Mouse (Mus musculus): ENCODE results near the gene Mlh3.
A peak's percentile ranks its signal among the peaks of the same experiment; 100 is the strongest.

The Mlh3 gene

DNA sequence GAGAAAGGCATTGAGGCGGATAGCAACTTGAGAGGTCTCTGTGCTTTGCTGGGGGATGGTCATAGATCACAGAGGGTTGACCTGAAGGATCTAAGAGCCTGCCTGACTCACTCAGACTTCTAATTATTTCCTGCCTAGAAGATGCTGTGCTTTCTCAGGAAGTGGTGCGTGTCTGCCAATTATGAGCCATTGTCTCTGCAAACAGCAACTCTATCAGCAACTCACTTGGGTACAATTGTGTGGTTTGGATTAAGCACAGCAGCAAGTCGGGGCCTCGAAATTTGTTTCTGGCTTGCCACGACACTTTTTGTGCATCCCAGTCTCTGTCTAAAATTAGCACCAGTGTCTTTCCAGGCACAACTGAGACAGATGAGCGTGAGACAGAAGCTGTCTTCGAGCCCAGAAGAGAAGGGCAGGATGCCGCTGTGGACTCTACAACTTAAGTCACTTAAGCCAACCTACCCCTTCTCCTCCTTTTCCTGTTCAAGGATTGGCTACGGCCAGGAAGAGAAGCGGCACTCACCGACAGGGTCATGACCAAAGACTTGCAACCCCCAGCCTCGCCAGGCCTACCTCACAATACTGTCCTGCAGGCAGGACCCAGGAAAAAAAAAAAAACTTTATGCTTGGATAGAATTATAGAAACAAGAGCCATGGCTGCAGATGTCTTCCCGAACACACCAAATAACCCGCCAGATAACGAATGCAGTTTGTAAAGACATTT lies 42.4 kb downstream of the Mlh3 start:
- no peak for DNase-seq (ENCODE audit: low spot score)

DNA sequence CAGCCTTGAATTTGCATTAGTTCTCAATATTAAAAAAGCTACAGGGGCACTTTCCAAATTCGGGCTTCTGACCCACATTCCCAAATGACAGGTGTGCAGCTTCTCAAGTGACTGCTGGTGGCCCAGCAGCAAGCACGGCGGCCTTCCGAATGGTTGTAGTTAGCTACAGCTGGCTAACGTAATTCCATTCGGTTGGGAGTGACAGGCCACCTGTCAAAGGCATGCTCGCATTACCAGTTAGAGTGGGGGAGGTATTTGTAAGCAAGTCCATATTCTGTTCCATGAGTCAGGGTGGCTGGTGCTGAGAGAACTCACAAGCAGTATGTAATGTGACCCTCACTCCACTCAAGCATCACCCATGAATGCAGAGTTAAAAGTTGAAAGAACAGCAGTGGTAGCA lies 43.2 kb downstream of the Mlh3 start:
- no peak for DNase-seq (ENCODE audit: low spot score)

DNA sequence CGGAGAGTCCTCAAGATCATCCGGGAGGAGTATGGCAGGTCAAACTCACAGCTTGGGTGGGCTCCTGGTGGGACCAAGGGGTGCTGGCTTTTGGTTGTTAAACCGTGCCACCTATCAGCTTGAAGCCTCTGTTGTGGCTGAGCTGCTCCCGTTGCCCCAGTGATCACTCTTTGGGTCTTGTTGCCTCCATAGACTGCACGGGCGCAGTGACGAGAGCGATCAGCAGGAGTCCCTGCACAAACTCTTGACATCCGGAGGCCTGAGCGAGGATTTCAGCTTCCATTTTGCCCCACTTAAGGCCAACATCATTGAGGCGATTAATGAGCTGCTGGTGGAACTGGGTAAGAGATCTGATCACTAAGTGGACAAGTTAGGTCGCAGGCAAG lies 50.5 kb downstream of the Mlh3 start:
- no peak for DNase-seq (ENCODE audit: low spot score)

DNA sequence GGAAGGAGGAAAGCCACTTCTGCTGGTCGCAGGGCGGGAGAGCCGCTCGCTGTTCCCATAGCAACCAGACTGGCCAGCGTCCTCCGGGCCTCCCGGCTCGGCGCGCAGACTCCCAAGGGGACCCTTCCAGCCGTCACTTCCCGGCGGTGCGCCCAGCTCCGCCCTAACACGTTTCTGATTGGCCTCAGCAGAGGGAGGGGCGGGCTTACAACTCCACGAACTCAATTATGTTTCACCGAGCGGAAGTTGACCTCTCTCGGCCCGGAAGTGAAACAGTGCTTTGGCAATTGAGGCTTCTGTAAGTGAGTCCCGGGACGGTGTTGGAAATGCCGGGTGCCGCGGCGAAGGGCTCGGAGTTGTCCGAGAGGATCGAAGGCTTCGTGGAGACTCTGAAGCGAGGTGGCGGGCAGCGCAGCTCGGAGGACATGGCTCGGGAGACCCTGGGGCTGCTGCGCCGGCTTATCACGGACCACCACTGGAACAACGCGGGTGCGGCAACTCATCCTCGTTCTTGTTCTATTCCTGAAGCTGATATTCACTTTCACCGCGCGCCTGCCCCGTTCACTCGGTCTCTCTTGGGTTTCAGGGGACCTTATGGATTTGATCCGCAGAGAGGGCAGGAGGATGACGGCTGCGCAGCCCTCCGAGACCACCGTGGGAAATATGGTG lies 51.0 kb downstream of the Mlh3 start, which contains the start of gene Eif2b2:
Eif2b2 (plus strand) TSS at position 246 of the 669 bp plus-strand sequence.
- peak; percentile 99 for DNase-seq (ENCODE audit: low spot score)

DNA sequence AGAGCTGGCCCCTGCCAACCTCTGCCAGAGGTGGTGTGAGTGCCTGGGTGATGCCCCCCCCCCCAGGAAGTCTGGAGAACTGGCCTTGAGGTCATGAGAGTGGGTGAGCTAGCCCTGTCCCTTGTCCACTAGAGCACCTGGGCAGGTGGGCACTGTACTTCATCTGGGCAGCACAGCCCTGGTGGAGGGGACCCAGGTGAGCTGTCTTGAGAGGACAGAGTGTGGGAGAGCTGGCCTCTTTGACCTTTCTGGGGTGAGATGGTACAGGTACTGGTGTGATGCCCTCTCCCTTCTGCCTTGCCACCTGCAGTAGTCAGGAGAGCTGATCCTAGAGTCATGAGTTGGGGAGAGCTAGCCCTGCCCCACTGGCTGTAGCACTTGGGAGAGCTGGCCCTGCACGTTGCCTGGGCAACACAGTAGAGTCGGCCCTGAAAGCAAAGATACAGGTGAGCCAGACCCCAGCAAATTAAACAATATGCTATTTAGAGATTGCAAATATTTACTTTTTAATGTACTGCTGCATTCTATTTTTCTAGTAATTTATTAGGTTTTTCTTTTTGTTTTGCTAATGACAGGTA lies 52.6 kb downstream of the Mlh3 start:
- no peak for DNase-seq (ENCODE audit: low spot score)

DNA sequence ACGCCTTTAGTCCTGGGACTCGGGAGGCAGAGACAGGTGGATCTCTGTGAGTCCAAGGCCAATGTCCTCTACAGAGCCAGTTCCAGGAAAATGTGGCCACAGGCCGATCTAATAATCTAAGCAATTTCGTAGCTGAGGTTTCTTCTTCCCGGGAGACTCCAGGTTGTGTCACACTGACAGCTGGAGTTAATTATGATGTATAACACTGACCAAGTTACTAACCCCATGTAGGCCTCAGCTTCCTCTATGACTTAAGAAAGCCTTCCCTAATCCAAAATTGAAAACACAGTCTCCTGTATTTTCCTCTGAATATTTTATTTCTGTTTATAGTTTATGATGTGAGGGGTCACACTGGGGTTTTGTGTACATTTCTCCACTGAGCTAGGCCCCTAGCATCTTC lies 55.4 kb downstream of the Mlh3 start:
- DNase-seq (ENCODE audit: low spot score): no peak

DNA sequence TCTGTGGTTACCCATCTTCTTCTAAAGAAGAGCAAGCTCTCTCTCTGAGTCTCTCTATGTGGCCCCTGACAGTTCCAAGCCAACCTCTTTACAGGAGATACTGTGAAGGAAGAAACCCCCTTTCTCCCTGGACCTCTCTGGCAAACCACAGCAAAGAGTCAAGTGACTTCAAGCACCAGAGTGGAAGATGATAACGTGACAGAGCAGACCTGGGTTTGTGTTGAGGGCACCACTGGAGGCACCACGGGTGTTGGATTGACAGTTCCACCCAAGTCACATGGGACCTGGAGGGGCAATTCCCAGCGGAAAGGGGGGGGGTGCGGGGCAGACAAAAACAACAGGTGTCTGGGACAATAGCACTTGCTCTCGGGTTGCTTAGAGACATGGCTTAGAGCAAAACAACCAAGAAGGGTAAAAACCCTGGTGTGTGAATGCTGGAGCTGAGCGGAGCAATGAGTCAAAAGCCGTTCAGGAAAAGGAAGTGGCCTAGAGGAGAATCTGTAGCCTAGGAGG lies 61.7 kb downstream of the Mlh3 start:
- no peak for DNase-seq (ENCODE audit: low spot score)

DNA sequence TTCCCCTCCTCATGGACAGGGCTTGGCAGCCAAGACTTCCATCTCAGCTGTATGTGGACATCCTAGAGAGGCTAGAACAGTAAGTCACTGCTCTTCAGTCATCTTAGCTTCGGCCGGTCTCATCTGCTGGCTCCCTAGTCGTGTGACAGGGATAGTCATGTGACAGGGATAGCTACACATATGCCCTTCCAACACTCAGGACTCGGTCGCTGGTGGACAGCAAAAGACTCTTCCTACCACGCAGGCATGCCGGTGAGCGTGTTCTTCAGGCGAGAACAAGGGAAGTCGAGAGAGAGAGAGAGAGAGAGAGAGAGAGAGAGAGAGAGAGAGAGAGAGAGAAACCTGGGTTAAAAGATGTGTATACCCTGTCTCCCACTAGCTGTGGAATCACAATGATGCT lies 65.0 kb downstream of the Mlh3 start:
- DNase-seq (ENCODE audit: low spot score): no peak

DNA sequence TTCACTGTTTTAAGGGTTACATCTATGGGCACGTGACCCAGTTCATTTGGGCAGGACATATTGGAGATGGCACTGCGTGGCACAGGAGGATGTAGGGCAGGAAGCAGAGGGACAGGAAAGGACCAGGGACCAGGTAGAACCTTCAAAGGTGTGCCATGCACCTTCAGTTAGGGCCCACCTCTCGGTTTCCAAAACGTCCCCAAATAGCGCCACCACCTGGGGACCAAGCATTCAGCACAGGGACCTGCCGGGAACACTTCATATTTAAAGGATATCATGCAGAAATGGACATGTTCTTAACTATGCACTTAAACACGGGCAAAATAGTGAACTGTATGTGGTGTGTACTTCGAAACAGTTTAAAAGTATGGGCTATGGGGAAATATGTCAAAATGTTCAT lies 66.3 kb downstream of the Mlh3 start:
- no peak for DNase-seq (ENCODE audit: low spot score)

DNA sequence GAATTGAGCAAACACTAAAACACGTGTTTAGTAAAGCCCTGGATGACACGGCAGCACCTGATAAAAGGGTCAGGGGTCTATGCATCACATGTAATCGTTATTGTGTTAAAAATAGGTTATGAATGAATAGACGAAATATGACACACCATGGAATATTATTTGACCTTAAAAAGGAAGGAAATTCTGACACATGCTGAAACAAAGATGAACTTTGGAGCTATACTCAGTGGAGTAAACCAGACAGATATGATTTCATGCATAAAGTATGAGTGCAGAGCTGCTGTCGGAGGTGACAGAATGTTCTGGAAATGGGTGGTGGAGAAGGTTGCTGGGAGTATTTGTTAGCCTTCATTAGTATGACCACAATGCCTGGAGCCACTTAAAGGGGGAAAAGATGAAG lies 66.7 kb downstream of the Mlh3 start:
- no peak for DNase-seq (ENCODE audit: low spot score)

DNA sequence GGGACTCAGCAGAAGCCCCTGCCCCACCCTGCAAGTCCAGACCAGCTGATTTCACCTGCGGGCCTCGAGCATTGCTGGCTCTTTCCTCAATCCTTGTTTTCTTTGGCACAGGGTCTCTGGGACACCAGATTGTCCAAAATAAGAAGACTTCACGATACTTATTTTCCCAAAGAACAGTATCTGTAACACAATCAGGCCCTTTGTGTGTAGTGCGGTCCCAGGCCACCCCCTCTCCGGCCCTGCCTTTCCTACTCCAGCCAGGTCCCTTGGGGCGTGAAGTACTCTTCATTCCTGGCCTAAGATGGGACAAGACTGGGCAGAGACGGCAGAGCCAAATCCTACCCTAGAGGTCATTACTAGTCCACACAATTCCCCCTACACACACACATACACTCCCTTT lies 68.2 kb downstream of the Mlh3 start:
- DNase-seq (ENCODE audit: low spot score): no peak

DNA sequence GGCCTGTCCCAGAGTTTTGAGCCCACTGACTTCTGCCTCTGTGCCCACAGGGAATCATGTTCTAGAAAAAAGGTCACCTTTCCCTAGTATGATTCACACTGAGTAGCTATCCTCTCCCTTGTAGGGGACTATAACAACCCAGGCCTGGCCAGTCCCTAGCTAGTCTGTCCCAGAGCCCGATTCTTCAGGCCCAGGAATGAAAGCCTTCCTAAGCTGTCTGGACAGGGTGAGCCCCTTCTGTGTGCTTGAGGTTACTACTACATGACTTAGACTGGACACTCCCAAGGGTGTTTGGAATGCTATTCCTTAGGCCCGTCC lies 68.6 kb downstream of the Mlh3 start:
- DNase-seq (ENCODE audit: low spot score): no peak

DNA sequence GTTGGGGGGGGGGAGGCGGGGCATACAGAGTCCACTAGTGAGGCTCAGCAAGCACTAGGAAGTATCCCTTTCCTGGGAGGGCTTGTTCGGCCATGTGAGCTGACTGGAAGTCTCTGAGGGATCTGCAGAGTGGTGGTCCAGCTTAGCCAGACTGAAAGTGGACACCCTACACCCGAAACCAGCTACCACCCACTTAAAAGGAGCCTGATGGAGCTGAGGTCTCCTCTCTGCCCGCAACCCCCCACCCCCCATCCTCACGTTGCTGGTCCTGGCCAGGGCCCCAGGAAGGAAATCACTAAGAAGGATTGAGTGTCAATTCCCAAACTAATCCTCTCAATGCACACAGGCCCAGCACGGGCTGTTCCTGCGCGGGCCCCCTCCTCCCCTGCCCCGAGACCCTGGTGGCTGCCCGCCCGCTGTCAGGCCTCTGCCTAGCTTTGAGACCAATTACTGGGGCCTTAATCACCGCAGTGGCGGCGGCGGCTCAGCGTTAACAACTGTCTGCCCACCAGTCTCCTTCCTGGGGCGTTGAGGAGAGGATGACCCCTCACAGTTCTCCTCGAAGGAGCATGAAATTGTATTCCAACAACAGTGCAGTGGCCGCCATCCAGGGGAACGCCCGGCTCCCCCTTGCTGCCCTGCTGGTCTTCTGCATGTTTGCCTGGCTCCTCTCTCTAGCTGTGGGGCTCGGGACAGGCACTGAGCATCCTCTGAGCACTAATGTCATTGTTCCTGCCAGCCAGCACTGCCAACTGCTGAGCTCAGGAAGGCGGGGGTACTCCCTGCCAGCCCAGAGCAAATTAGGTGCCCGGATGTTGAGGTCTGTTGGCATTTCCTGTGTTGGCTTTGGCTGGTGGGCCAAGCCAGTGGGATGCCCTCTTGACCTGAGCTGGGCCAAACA lies 69.2 kb downstream of the Mlh3 start:
- DNase-seq (ENCODE audit: low spot score): peak; percentile 64

DNA sequence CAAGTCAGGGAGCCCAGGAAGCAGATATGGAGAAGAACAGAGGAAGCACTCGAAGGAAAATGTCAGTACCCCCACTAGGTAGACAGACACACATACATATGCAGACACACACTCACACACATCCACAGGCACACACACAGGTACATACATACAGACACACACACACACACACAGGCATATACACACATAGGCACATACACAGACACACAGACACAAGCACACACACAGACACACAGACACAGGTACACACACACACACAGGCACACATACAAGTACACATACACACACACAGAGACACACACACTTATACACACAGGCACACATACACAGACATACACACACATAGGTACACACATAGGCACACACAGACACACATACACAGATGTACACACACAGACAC lies 70.4 kb downstream of the Mlh3 start:
- no peak for DNase-seq (ENCODE audit: low spot score)

DNA sequence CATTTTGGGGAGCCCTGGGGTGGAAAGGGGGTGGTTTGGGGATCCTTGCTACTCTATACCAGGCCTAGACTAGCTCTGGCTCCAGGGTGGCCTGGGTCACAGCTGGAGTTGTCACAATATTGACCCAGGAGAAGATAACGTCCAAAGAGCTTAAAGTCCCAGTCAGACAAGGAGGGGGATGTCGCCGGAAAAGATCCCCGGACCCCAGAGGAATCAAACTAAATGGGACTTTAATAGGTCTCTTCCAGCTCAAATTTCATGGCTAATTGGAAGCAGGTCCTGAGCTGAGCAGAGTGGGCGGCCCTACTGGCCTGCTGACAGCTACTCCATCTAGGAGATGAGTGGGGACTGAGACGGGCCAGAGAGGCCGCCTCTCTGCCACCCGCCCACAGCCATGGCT lies 72.5 kb downstream of the Mlh3 start:
- no peak for DNase-seq (ENCODE audit: low spot score)

DNA sequence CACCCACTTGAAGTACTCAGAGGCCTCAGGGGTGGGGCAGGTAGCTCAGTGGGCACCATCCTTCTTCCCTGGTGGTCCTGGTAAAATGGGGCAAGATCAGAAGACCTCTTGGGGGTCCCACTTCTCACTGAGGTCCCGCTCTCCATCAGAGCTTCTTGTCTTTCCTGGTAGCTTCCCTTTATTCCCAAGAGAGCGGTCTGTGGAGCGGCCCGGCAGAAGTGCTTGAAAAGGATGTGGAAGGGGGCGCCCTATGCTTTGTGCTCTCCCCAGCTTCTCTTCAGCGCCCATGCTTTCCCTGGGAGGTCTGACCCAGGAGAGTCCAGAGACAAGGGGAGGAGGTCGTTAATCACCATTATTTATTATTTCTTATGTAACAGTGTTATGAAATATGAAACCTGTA lies 73.0 kb downstream of the Mlh3 start:
- no peak for DNase-seq (ENCODE audit: low spot score)

DNA sequence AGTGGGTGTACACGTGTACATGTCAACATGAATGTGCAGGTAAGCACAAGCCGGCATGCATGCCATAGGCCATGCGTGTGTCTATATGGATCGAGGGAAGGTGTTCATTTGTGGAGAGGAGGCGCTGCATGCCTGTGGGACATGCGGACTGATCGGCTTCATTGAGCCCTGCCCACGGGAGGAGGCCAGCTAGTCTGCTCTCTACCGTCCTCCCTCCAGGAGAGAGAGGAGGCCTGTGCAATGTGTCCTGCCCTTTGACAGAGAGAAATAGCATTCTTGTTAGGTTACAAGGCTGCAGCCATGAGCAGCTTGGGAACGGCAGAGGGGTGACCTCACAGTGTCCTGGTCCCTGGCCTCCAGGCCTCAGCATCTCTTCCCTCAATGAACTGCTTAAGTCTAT lies 74.2 kb downstream of the Mlh3 start:
- DNase-seq (ENCODE audit: low spot score): no peak

DNA sequence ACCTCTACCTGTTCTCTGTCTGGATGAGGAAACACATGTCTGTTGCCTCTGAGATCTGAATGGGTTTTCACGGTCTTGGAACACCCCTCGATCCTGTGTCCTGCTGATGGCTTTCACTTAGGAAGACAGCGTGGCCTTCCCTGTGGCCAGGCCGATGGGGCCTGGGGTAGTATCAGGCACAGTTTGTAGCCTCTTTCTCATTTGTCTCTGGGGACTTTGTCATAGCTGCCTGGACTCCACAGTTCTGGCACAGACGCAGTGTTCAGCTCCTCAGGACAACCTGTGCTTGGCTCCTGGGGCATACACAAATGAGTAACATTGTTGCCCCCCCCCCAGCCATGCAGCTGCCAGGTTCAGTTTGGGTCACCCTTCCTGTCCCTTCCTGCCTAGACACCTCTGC lies 75.3 kb downstream of the Mlh3 start:
- DNase-seq (ENCODE audit: low spot score): no peak

DNA sequence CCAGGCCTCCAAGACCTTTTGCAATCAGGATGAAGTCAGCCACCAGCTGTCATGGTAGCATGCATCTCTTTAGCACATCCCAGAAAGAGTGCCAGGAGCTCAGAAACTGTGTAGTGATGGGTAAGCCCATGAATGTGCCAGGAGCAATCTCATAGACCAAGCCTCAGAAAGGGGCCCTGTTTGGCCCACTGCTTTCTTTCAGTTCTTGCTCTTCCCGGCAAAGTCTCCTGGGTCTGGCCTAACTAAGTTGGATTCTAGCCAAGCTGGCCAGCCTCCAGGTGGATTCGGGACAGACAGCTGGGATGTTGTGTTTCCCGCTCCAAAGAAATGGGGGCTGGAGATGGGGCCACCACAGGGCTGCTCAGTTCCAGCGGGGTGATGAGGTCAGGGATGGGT lies 75.8 kb downstream of the Mlh3 start:
- peak; percentile 59 for DNase-seq (ENCODE audit: low spot score)

DNA sequence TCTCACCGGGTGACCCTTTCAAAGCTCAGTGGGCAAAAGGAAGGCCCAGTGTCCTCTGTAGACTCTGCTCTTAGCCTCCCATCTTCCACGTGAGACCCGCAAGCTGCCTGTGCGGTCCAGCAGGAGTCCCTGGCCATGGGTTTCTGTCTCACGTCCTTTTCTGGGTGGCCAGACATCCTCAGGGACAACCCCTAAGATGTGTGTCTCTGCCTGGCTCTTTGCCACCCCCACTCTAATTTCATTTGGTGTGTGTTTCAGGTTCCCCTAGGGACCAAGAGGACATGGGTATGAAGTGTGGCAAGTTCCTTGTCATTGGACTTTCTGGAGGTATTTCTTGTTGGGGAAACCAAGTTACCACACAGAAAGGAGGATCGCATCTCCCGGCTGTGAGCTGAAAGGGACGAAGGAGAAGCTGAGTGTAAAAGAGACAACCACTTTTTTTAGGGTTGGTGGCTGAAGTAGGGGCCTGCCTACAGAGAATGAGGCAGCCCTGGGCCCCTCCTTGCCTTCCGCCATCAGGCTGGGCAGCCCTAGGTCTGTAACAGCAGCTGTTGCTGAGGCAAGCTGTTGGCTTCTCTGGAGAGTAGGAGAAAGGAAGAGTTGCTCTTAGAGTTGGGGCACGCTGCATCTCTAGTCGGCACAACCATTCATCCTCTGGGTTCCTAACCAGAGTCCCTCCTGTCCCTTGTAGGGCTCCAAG lies 76.3 kb downstream of the Mlh3 start:
- DNase-seq (ENCODE audit: low spot score): no peak

DNA sequence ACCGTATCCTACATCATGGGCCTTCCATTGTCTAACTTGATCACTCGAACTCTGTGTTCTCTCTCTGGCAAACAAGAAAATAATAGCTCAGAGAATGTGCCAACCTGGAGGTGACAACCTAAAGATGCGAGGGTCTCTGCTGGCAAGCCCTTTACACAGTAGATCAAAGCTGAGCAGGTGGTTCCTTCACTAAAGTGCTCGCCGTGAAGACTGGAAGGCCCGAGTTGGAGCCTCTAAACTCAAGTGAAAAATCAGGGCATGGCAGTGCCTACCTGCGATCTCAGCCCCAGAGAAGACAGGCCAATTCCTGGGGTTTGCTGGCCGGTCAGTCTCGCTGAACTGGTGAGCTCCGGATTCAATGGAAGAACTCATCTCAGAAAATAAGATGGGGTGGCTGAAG lies 77.3 kb downstream of the Mlh3 start:
- DNase-seq (ENCODE audit: low spot score): no peak

Measured in lung, postnatal 25 days (tissue).